Mouse (Mus musculus) thymus, adult 2 months (tissue): ENCODE data around the gene Ryr1.

Experiments
- CTCF ChIP-seq: fragments of 200-500 bp; IDR thresholded peaks from 2 replicates; pipeline ENCODE4 v1.5.1; 2012; ENCODE audit warnings: mild to moderate bottlenecking, control low read depth, low read length, moderate library complexity, borderline replicate concordance; ENCODE audit not compliant: control insufficient read depth, poor library complexity, insufficient read depth; ENCODE audit errors: extremely low read depth
- POLR2A ChIP-seq: fragments of 200-500 bp; IDR thresholded peaks from 2 replicates; pipeline ENCODE4 v1.6.1; 2012; ENCODE audit warnings: mild to moderate bottlenecking, low read length, control low read depth, moderate library complexity; ENCODE audit not compliant: control insufficient read depth, poor library complexity, insufficient read depth; ENCODE audit errors: extremely low read depth

GRCm38 (mm10) chr7:28971770-28972269 lies 153.2 kb downstream of the Ryr1 start:
- TF ChIP-seq CTCF, result no peak
- no peak for TF ChIP-seq POLR2A
